ENCODE assay signal across 8 mouse cellular contexts in genomic region chr1:90203341-90203740, GRCm38 (mm10). TPM values are rescaled to one million over a fixed set of nuclear protein-coding genes. Genes with fewer than 3 reads are reported as not detected.
DNase-seq lines count a peak whose midpoint lies in the region; ATAC-seq and TF ChIP-seq lines count a peak whose summit lies in the region.

No protein-coding gene starts in this region.

- peaks cover 22% of the 10 kb centered on the region for H3K4me1 ChIP-seq in neural tube, embryonic 11.5 days (ENCODE audit: control insufficient read depth, insufficient read depth, low read length)
- peaks cover 41% of the 10 kb centered on the region for H3K4me1 ChIP-seq in limb, embryonic 14.5 days (ENCODE audit: control insufficient read depth, insufficient read depth, low read length)
- peaks cover 5% of the 10 kb centered on the region; the same call in 1 of the 2 replicates for H3K4me1 ChIP-seq in stomach, postnatal 0 days (replicated peaks; ENCODE audit: control insufficient read depth, insufficient read depth)

- 6% methylated on average over 11 of the region's 11 CpGs for WGBS in neural tube, embryonic 11.5 days
- 5% methylated on average over 11 of the region's 11 CpGs for WGBS in limb, embryonic 14.5 days
- WGBS in stomach, postnatal 0 days, result 21% methylated on average over 11 of the region's 11 CpGs

- TF ChIP-seq CTCF in gastrocnemius, adult 2 months (IDR thresholded peaks at IDR 0.05), result no peak
- no peak for TF ChIP-seq CTCF in stomach, postnatal 0 days (IDR thresholded peaks at IDR 0.05; ENCODE audit: low read depth)

- peak overlapping the region; percentile 77 for H3K4me3 ChIP-seq in gastrocnemius, adult 2 months
- peak overlapping the region; percentile 66 for H3K4me3 ChIP-seq in neural tube, embryonic 11.5 days (ENCODE audit: low read depth, low read length)
- peak overlapping the region; percentile 63 for H3K4me3 ChIP-seq in limb, embryonic 14.5 days (replicated peaks; ENCODE audit: low read length)
- peak overlapping the region; percentile 54; the same call in 1 of the 2 replicates for H3K4me3 ChIP-seq in stomach, postnatal 0 days (ENCODE audit: low read depth, low read length)

- peak overlapping the region; percentile 83 for H3K27ac ChIP-seq in gastrocnemius, adult 2 months
- H3K27ac ChIP-seq in neural tube, embryonic 11.5 days (ENCODE audit: low read depth, low read length), result no peak overlapping the region
- H3K27ac ChIP-seq in limb, embryonic 14.5 days (replicated peaks; ENCODE audit: low read depth, low read length), result no peak overlapping the region
- peak overlapping the region; percentile 87 for H3K27ac ChIP-seq in stomach, postnatal 0 days (replicated peaks)

- no peak overlapping the region; the same call in 1 of the 2 replicates for H3K9ac ChIP-seq in neural tube, embryonic 11.5 days (ENCODE audit: low read length)
- H3K9ac ChIP-seq in limb, embryonic 14.5 days (ENCODE audit: low read depth, low read length, severe bottlenecking), result no peak overlapping the region
- no peak overlapping the region for H3K9ac ChIP-seq in stomach, postnatal 0 days (ENCODE audit: low read length)

- H3K4me2 ChIP-seq in neural tube, embryonic 11.5 days (ENCODE audit: low read depth), result peak overlapping the region; percentile 69
- H3K4me2 ChIP-seq in limb, embryonic 14.5 days (replicated peaks; ENCODE audit: low read depth, low read length, severe bottlenecking), result peak overlapping the region; percentile 62
- peak overlapping the region; percentile 65 for H3K4me2 ChIP-seq in stomach, postnatal 0 days (replicated peaks; ENCODE audit: low read depth)

- no peaks in the 10 kb centered on the region for H3K36me3 ChIP-seq in neural tube, embryonic 11.5 days (ENCODE audit: control insufficient read depth, insufficient read depth, low read length)
- no peaks in the 10 kb centered on the region for H3K36me3 ChIP-seq in limb, embryonic 14.5 days (ENCODE audit: control insufficient read depth, insufficient read depth, low read length)
- H3K36me3 ChIP-seq in stomach, postnatal 0 days (ENCODE audit: control insufficient read depth, insufficient read depth, low read length), result no peaks in the 10 kb centered on the region

- no peaks in the 10 kb centered on the region for H3K9me3 ChIP-seq in neural tube, embryonic 11.5 days (ENCODE audit: control insufficient read depth, low read length)
- no peaks in the 10 kb centered on the region for H3K9me3 ChIP-seq in limb, embryonic 14.5 days (ENCODE audit: control insufficient read depth, low read length)
- H3K9me3 ChIP-seq in stomach, postnatal 0 days (ENCODE audit: control insufficient read depth, low read length), result no peaks in the 10 kb centered on the region

- no peak for ATAC-seq in neural tube, embryonic 11.5 days (ENCODE audit: insufficient read depth, low FRiP score, low TSS enrichment)
- ATAC-seq in limb, embryonic 14.5 days (ENCODE audit: low FRiP score, low read depth), result no peak
- ATAC-seq in stomach, postnatal 0 days (ENCODE audit: low FRiP score, low TSS enrichment), result no peak

- TF ChIP-seq EP300 in stomach, postnatal 0 days (optimal IDR thresholded peaks at IDR 0.05), result no peak

- no peaks in the 10 kb centered on the region for H3K27me3 ChIP-seq in neural tube, embryonic 11.5 days (ENCODE audit: control insufficient read depth, insufficient read depth, low read length)
- H3K27me3 ChIP-seq in limb, embryonic 14.5 days (ENCODE audit: control insufficient read depth, insufficient read depth, low read length), result 0 out of 2 replicates have a peak, but pooled peaks cover 4% of the 10 kb centered on the region
- no peaks in the 10 kb centered on the region for H3K27me3 ChIP-seq in stomach, postnatal 0 days (ENCODE audit: control insufficient read depth, insufficient read depth, low read length)

- intact Hi-C loops in gastrocnemius, adult 2 months (cut with DNase I), result no loop called here
- intact Hi-C loops in gastrocnemius, postnatal 36 days (cut with DNase I), result loop anchor here (10.0 kb wide), 2 partner anchors 221 to 291 kb away; no protein-coding TSS in a partner anchor

- no peak for TF ChIP-seq POLR2A in limb, embryonic 14.5 days (IDR thresholded peaks at IDR 0.05; ENCODE audit: borderline replicate concordance, extremely low read depth, insufficient read depth, insufficient read length)

- no peak for DNase-seq in gastrocnemius, adult 2 months
- no peak for DNase-seq in gastrocnemius, adult 8-10 months (ENCODE audit: low spot score in 2 of 2)
- DNase-seq in neural tube, embryonic 11.5 days (ENCODE audit: low spot score), result peak; percentile 33
- DNase-seq in neural tube, embryonic 10.5 days (ENCODE audit: extremely low spot score, low spot score), result no peak
- DNase-seq in limb, embryonic 14.5 days (ENCODE audit: low spot score), result no peak
- no peak for DNase-seq in stomach, postnatal 0 days (ENCODE audit: low spot score)
- DNase-seq in gastrocnemius, postnatal 36 days, result no peak
- no peak for DNase-seq in right cerebral cortex, adult 2 months (ENCODE audit: low spot score in 2 of 2)

RNA-seq across cellular contexts. Expression of gene Ackr3, which starts 0.4 kb away (rescaled TPM):
- 10 to 100 TPM; 10.7 to 17.2 TPM for total RNA-seq in gastrocnemius, adult 2 months (2021)
- total RNA-seq in gastrocnemius, adult 8-10 months (2022), result 10 to 100 TPM in 2 of 4 experiments, 1 to 10 TPM in 2; 7.3 to 13.2 (median 10.2) TPM
- 45.9 and 47.0 TPM in 2 replicates for polyA plus RNA-seq in neural tube, embryonic 11.5 days (2014; fragmentation: Nextera tagmentation; extraction: Ambion mirVana)
- 93.8 and 129 TPM in 2 replicates for polyA plus RNA-seq in limb, embryonic 14.5 days (2012; rRNA removed)
- 49.7 and 54.9 TPM in 2 replicates for polyA plus RNA-seq in limb, embryonic 14.5 days (2014; fragmentation: Nextera tagmentation; extraction: Ambion mirVana)
- polyA plus RNA-seq in stomach, postnatal 0 days (2015; fragmentation: Nextera tagmentation; extraction: Ambion mirVana), result 14.6 and 15.6 TPM in 2 replicates
- 10 to 100 TPM in 1 of 2 experiments, 1 to 10 TPM in 1; 9.9 to 13.4 TPM for total RNA-seq in gastrocnemius, postnatal 36 days (2021)

RNA-seq across cellular contexts. Expression of gene Iqca, which starts 50.1 kb away (rescaled TPM):
- not detected for total RNA-seq in gastrocnemius, adult 2 months (2021)
- total RNA-seq in gastrocnemius, adult 8-10 months (2022), result not detected
- 0.11 TPM in 1 of 2 replicates, not detected in the other for polyA plus RNA-seq in neural tube, embryonic 11.5 days (2014; fragmentation: Nextera tagmentation; extraction: Ambion mirVana)
- 0.10 and 0.14 TPM in 2 replicates for polyA plus RNA-seq in limb, embryonic 14.5 days (2012; rRNA removed)
- polyA plus RNA-seq in limb, embryonic 14.5 days (2014; fragmentation: Nextera tagmentation; extraction: Ambion mirVana), result 0.23 and 0.54 TPM in 2 replicates
- 0.06 TPM in 1 of 2 replicates, not detected in the other for polyA plus RNA-seq in stomach, postnatal 0 days (2015; fragmentation: Nextera tagmentation; extraction: Ambion mirVana)
- total RNA-seq in gastrocnemius, postnatal 36 days (2021), result not detected

Comparison
In these comparisons a context has a peak if more than half of its experiments do, and no peak if none do; other contexts are left out.
1. H3K27ac ChIP-seq: peak in gastrocnemius, adult 2 months (single experiment) and stomach, postnatal 0 days (single experiment); none in neural tube, embryonic 11.5 days (single experiment) and limb, embryonic 14.5 days (single experiment).
2. Peak in every context shown above with its lines, with median percentiles within 50 percentile points of each other: H3K4me3 ChIP-seq and H3K4me2 ChIP-seq.